Mouse (Mus musculus): ENCODE measurements around the gene Bricd5.

DNA sequence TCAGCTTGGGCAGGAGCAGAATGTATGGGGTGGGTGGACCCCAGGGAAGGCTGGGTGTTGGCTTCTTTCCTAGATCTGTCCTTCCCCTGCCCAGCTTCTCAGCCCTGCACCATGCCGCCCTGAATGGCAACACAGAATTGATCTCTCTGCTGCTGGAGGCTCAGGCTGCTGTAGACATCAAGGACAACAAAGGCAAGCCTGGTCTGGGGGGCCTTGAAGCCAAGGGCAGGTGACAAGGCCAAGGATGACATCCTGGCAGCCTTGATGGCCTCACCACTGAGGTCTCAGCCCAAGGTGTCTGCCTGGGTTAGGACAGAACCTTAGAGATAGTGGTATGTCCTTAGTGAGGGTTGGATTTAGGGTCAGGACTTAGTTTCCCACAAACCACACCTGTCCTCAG is 22.3 kb downstream of the Bricd5 start:
- TF ChIP-seq CTCF (IDR thresholded peaks at IDR 0.05; ENCODE audit: insufficient read depth, low read length) (no peak), POLR2A (IDR thresholded peaks at IDR 0.05; ENCODE audit: borderline replicate concordance, extremely low read depth, low read depth, low read length) (no peak)
